Mouse (Mus musculus) NIH3T3 (cell line): ENCODE measurements around the gene Iffo2.

Experiments
- DNase-seq: peaks from one replicate; pipeline ENCODE4 v3.0.0-alpha.2; 2012; ENCODE audit warnings: low read depth

Gene Iffo2

DNA sequence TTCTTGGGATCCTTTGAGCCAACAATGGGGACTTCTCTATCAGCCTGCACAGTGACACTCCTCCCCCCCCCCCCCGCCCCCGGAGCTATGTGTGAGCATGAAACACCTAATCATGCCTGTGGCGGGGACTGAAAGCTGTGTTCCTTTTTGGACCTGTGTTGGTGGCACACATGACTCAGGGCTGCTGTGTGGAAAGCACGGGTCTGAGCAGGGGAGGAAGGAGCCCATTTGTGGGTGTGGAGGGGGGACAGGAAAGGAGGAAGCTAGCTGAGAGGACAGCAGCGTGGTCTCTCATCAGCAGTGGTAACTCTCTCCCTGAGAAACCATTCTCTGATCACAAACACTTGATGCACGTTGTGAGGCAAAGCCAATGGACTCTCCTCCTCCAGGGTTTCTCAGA is 110.4 kb downstream of the Iffo2 start:
- no peak for DNase-seq

DNA sequence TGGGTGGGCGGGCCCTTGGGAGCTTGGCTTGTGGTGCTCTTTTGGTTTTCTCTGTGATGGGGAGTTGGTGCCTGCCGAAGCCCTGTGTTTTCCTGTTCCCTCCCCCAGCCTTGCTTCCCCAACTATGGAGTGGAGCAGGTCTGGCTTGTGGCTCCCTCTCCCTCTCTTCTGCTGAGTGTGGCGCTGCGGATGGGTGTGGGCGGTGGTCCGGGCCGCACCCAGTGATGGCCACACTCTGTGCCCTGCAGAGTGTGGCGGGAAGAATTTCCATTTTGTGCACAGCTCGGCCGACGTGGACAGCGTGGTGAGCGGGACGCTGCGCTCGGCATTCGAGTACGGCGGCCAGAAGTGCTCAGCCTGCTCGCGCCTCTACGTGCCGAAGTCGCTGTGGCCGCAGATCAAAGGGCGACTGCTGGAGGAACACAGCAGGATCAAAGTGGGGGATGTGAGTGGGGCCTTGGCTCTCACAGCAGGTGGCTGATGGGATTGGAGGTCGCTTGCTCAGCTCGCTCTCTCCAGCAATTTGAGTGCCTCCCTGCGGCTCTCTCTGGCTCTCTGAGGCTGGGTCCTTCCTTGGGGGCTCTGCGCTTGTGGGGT is 111.6 kb downstream of the Iffo2 start:
- no peak for DNase-seq

DNA sequence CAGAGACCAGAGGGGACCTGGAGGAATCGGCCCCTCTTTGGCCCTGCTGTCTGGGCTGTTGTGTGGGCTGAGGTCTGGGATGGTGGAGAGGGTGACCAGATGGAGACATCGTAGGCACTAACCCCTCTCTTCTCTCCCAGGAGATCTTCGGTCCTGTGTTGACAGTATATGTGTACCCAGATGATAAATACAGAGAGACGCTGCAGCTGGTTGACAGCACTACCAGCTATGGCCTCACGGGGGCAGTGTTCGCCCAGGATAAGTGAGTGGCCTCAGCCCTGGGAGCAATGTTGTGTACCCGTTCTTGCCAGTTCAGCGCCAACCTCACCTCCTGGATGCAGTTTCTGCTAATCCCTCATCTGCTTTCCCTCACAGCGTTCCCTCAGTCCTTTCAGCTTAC is 113.6 kb downstream of the Iffo2 start:
- DNase-seq, result peak; percentile 83

- no peak for DNase-seq
These were observed 116.6 kb downstream of the Iffo2 start for GRCm38 (mm10) chr4:139646916-139647315.

DNA sequence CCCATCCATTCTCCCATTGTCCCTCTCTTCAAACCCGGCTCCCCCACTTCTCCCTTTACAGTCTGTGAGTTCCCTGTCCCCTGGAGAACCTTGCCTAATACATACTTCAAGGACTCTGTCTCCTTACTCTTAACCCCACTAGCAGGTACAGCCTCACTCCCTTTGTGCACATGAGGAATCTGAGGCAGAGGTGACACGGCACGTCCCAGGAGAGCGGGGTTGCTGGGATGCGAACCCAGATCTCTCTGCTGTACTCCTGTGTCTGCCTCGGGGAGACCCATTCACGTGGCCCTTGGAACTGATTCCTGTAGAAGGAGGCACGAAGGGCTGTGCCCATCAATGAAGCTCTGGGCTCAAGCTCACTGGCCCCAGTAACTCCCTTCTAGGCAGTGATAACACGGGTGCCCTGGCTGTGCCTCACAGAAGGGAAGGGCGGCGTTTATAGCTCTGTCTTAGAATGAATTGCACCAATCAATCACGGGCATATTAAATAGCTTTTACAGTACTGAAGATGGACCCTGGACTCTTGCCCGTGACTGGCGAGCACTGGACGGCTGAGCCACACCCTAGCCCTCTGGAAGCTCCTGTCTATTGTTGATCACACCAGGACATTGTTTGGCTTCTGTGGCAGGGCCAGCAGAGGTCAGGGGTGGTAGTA is 119.9 kb downstream of the Iffo2 start:
- DNase-seq, result no peak

- no peak for DNase-seq
These were observed 120.6 kb downstream of the Iffo2 start for GRCm38 (mm10) chr4:139650907-139651306.

DNA sequence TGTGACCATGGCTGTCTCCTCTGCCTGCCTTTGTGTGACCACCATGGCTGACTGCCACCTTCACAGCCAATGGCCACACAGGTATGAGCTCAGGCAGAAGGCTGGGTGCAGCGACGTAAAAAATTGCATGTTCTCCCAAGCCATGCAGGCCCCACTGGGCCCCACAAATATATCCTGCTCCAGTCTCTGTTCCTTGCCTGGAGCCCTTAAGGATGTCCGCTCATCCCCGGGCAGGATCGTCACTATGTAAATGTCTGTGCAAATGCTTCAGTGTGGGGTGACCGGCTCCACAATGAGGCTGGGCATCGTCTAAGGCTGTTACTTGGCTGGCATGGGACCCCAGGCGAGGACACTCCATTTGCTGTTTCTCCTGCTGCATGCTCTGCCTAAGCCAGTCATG is 122.9 kb downstream of the Iffo2 start, which contains the start of gene Tas1r2:
TSS of gene Tas1r2 (plus strand) at position 301 of the 400 bp plus-strand sequence.
- DNase-seq, result no peak

- no peak for DNase-seq
These were observed 131.5 kb downstream of the Iffo2 start for GRCm38 (mm10) chr4:139661897-139662296.

DNA sequence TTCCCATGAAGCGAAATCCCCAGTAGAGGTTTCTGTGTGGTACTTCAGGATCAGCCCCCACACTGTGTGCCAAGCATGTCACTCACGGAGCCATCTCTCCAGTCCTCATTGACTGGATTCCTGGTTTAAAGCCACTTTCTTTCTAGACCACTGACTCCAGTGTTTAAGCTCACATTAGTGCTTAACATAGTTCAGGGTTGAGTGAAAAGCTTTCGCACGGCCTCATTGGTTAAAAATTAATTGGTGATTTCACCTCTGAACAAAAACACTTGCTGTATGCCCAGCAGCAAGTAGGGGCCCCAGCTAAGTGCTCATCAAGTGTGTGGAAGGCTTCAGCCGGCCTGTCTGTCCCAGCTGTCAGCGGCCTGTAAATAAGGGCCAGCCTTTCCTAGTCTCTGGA is 137.3 kb downstream of the Iffo2 start:
- no peak for DNase-seq

GRCm38 (mm10) chr4:139669847-139670246 is 139.5 kb downstream of the Iffo2 start:
- peak; percentile 81 for DNase-seq
